Mouse (Mus musculus): ENCODE measurements at regions not wholly inside any gene's neighbourhood (a gene's known extent, or its start where the extent isn't known, plus 50 kb on each side); places are given as distances from the start of the nearest gene placed in this dataset.

GRCm38 (mm10) chr2:75183293-75183692, 357.7 kb downstream of the Mtx2 start:
- no peak for TF ChIP-seq POLR2A (IDR thresholded peaks at IDR 0.05; ENCODE audit: insufficient read depth, low read length)
- TF ChIP-seq CTCF (IDR thresholded peaks at IDR 0.05; ENCODE audit: low read depth, low read length), result no peak
